Mouse (Mus musculus) CH12.LX (cell line): ENCODE results near the gene Ech1.

Source experiments
- CHD1 ChIP-seq: IDR thresholded peaks from 2 replicates; pipeline ENCODE4 v1.6.1; 2012; ENCODE audit warnings: low read depth, low read length, improper control_type of control experiment, inconsistent platforms
- CTCF ChIP-seq, 2 experiments: IDR thresholded peaks in 1 of 2; conservative IDR thresholded peaks in 1 of 2; 2 replicates each; pipeline ENCODE4 v1.5.1; 2011 to 2012; ENCODE audit warnings: low read depth in 2 of 2, low read length in 2 of 2, improper control_type of control experiment in 1 of 2, inconsistent platforms in 1 of 2, mild to moderate bottlenecking in 1 of 2, moderate library complexity in 1 of 2
- EP300 ChIP-seq: IDR thresholded peaks from 2 replicates; pipeline ENCODE4 v1.6.1; 2011; ENCODE audit warnings: low read length, improper control_type of control experiment
- GABPA ChIP-seq: IDR thresholded peaks from 2 replicates; pipeline ENCODE4 v1.6.1; 2012; ENCODE audit warnings: low read depth, low read length, improper control_type of control experiment, inconsistent platforms; ENCODE audit not compliant: insufficient replicate concordance
- MAX ChIP-seq: IDR thresholded peaks from 2 replicates; pipeline ENCODE4 v1.6.1; 2011; ENCODE audit warnings: low read length, improper control_type of control experiment
- PAX5 ChIP-seq: IDR thresholded peaks from 2 replicates; pipeline ENCODE4 v1.6.1; 2012; ENCODE audit warnings: low read length, inconsistent platforms, mixed read lengths
- POLR2A ChIP-seq: IDR thresholded peaks from 2 replicates; pipeline ENCODE4 v1.6.1; 2011; ENCODE audit warnings: low read depth, mild to moderate bottlenecking, improper control_type of control experiment, low read length
- RCOR1 ChIP-seq: conservative IDR thresholded peaks from 2 replicates; pipeline ENCODE4 v1.6.1; 2012; ENCODE audit warnings: low read depth, mild to moderate bottlenecking, inconsistent platforms, low read length, improper control_type of control experiment
- TBP ChIP-seq: conservative IDR thresholded peaks from 2 replicates; pipeline ENCODE4 v1.6.1; 2011; ENCODE audit warnings: low read depth, low read length, improper control_type of control experiment
- TCF12 ChIP-seq: IDR thresholded peaks from 2 replicates; pipeline ENCODE4 v1.6.1; 2014; ENCODE audit warnings: low read depth, mild to moderate bottlenecking, inconsistent platforms, low read length, improper control_type of control experiment
- USF1 ChIP-seq: IDR thresholded peaks from 2 replicates; pipeline ENCODE4 v1.6.1; 2014; ENCODE audit warnings: low read depth, mild to moderate bottlenecking, inconsistent platforms, low read length, improper control_type of control experiment
- ZKSCAN1 ChIP-seq: IDR thresholded peaks from 2 replicates; pipeline ENCODE4 v1.6.1; 2012; ENCODE audit warnings: low read depth, inconsistent platforms, low read length, improper control_type of control experiment, borderline replicate concordance

DNA sequence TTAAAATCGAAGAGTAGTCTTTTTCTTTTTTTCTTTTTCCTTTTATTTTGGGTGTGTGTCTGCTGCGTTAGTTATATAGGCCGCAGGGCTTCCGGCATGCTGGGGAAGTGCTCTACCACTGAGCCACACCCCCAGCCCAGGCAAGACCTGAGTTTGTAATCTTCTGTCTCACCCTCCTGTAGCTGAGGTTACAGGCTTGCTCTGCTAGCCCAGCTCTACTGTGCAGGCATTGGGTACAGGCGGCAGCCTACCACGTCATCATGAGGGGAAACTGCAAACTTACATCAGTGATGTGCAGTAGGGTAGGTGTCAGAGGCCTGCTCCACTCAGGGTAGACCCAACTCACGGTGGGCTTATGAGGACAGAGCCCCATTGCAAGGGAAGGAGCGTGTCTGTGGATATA lies 43.8 kb upstream of the Ech1 start:
- TF ChIP-seq POLR2A (peak; percentile 53), CHD1 (no peak; the same call in 1 of the 2 replicates), CTCF (conservative IDR thresholded peaks at IDR 0.05 in 1 of 2, IDR thresholded peaks at IDR 0.05 in 1 of 2; ENCODE audit: low read depth in 2 of 2, low read length in 2 of 2) (no peak), TBP (0 out of 2 replicates have a peak, but pooled peaks have one; percentile 37), ZKSCAN1 (no peak), RCOR1 (no peak), MAX (peak; percentile 70), GABPA (no peak), PAX5 (no peak), TCF12 (0 out of 2 replicates have a peak, but pooled peaks have one; percentile 13), EP300 (no peak), USF1 (no peak)
